Mouse (Mus musculus): ENCODE results near the gene Ap3b2. TPM values are rescaled to one million over a fixed set of nuclear protein-coding genes. Genes with fewer than 3 reads are reported as not detected.
"Not testable (repeated sequence)": the region's sequence is repeated elsewhere in the genome, so short reads cannot be mapped to it uniquely, and the experiment has no call there.

Gene Ap3b2
- polyA plus RNA-seq (2012; rRNA removed): 45.8 and 49.7 TPM in 2 replicates

DNA sequence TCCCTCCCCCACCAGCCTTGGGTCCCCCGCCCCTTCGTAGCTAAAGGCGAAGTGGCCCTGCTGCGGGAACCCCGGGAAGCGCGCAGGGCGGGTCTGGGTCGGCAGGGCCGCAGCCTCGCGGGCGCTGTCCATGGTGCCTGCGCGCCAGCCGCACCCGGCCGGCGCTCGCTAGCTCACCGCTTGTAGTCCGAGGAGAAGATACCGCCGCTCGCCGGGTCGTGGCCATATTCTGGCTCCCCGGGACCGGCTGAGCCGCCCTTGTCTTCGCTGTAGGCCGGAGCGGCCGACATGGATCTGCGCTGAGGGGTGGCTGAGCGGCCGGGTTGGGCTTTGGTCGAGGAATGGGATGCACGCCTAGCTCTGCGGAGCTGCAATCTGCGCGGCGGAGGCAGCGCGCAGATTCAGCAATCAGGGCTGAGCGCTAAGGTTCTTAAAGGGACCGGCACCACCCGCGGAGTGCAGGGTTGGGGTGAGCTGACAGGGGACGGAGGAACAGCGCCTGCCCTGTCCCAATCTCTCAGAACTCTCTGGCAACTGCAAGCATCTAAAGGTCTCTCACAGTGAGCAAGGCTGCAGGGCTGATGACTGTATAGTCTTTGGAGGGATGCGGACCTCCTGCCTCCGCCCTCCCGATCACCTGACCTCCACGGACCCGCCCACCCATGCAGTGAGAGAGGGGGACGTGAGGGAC lies at the start of gene Ap3b2:
Gene Ap3b2, minus strand, starts transcription at position 595 of the 691 bp plus-strand sequence.
- DNase-seq (ENCODE audit: low read depth): no peak

DNA sequence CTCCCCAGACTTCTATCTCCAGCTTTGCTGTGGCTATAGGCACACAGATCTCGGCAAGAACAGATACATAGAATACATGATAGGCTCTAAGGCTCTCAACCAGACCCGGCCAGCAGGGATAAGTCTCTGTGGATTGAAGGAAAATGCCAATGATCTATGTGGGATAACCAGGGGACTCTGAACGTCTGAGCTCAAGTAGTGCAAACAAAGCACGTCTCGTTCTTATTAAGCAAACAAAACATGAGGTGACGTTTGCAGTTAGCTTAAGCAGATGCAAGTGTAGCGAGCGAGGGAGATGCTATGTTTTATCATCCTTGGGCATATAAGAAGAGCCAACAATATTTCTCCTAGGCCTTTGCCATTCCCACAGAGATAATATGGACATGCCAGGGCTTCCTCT lies 49.2 kb upstream of the Ap3b2 start:
- DNase-seq (ENCODE audit: low read depth): no peak

DNA sequence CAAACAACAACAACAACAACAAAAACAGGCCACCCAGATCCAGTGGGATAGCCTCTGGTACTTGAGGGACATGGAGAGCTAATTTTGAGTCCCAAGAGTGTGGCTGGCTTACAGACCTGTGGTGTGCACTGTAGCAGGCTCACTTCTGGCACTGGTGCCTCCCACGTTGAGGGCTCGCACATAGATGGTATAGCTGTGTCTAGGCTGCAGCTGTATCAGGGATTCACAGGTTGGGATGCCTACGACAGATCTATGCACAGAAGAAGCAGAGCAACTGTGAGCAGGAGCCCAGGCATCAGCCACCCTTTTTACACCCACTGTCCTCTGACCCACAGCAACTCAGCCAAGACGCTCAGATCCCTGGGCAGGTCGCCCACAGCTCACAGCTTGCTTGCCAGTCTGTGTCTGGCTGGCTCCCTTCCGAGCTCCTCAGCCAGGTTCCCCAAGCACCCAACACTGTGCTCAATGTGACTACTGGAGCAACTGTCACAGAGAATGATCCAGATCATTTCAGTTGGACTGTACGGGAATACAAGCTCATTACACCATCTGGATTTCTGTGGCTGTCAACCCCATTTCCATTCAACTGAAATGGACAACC lies 48.3 kb upstream of the Ap3b2 start:
- no peak for DNase-seq (ENCODE audit: low read depth)

DNA sequence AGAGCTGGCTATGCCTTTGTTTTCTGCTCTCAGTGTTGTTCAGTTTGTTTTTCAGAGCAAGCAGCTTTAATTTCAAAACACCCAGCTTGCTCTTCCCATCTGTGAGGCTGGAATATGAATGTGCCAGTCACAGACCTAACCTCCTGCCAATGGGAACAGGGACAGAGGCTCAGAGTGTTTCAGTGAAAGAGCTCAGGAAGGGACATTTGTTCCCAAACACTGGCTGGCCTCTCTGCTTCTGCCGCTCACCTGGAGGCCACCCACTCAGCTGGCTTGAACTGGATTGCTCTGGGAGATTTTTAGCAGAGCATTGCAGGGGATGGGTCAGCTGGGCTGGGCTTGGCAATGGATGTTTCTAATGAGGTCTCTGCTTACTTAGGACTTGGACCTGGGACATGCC lies 47.3 kb upstream of the Ap3b2 start:
- no peak for DNase-seq (ENCODE audit: low read depth)

DNA sequence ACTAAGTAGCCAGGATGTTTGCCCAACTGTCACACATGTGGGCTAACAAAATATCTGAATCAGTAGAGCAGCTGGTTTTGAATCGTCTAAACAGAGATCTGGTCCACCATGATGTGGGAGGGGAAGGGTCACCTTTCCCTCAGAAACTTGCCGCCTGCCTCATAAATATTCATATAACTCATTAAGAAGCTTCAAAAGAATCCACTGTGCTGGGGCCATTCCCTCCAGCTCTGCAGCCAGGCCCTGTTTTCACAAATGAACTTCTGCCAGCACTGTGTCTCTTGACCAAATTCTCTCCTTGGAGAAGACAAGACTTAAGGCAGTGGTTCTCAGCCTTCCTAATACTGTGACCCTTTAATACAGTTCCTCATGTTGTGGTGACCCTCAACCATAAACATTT lies 45.8 kb upstream of the Ap3b2 start:
- DNase-seq (ENCODE audit: low read depth): no peak

DNA sequence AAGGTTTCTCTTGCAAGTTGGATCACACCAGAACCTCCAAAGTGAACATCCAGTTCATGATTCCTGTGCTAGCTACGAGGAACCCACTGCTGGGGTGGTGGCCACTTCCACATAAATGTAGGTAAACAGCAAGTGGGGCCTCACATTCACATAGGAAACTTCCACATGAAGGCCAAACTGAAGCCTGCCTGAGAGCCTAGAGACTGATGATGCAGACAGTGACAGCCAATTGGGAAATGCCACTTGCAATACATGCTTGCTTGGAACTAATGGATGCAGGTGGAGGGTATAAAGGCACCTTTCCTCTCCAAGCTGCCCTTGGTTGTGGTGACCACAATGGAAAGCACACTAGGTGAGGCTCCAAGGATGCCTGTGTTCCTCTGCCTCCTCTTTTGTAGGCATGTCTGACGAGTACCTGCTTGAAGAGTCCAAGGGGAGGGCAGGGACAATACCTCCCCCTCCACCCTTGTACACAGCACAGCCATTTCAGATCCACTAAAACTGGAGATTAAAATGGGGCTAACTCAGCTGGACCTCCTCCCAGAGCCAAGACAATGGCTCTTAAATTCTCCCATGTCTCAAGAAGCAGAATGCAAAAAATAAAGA lies 44.4 kb upstream of the Ap3b2 start:
- DNase-seq (ENCODE audit: low read depth): no peak

DNA sequence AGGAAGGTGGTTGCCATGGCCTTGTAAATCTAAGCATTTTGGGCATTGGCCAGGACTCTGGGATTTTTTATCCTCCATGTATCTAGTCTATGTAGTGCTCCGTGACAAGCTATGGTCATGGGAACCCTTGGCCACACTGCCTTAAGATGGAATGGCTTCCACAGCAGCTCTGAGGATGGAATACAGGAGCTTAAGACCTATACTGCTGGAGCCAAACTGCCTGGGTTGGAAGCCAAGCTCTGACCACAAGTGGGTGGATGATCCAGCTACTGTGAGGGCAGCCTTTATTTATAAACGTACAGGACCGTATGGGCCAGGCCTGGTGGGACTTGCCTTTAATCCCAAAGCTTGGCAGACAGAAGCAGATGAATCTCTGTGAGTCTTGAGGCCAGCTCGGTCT lies 42.8 kb upstream of the Ap3b2 start:
- DNase-seq (ENCODE audit: low read depth): peak; percentile 94

DNA sequence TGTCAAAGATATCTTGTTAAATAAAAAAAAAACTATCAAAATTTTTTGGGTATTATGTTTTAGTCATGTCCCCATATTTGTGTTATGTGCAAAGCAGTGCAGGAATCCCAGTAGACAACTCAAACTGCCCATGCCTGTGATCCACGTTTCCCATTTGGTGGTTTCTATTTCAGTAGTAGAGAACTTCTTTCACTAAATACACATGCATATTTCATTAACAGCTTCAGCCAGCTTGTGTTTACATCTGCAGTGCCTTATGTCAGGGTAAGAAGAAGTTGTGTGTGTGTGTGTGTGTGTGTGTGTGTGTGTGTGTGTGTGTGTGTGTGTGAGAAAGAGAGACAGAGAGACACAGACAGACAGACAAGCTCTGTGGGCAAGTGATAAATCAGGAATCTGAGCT lies 37.7 kb upstream of the Ap3b2 start:
- DNase-seq (ENCODE audit: low read depth): no peak

DNA sequence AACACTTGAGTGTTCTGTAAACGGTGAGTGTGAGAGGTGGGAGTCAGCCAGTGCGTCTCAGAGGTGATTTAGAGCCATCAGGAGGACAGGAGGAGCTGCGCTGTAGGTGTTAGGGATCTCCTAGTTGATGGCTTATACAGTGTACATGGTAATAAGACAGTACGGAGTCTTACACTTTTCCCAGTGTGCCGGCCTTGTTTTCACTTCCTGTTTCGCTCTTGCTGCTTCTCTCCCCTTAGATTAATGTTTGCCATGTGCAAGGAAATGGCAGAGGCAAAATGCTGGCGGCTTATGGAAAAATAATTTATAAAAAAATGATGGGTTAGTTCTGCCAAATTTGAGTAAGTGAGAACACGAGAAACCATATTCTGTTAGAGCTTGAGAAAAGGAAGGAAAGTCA lies 35.2 kb upstream of the Ap3b2 start:
- no peak for DNase-seq (ENCODE audit: low read depth)

DNA sequence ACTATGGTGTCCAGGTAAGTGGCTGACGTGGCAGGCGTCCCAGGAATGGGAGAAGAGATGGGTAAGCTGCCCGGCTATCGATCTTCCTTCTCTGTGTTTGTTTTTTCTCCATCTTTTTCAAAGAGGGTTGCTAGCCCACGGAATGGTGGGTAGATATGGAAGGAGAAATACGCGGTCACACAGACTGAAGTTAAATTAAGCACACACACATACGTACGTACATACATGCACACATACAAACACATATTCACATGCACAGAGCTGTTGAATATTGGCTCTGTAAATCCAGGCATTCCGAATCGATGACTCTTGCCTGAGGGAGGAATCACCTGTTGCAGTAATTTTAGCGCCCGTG lies 29.9 kb upstream of the Ap3b2 start:
- DNase-seq (ENCODE audit: low read depth): no peak

DNA sequence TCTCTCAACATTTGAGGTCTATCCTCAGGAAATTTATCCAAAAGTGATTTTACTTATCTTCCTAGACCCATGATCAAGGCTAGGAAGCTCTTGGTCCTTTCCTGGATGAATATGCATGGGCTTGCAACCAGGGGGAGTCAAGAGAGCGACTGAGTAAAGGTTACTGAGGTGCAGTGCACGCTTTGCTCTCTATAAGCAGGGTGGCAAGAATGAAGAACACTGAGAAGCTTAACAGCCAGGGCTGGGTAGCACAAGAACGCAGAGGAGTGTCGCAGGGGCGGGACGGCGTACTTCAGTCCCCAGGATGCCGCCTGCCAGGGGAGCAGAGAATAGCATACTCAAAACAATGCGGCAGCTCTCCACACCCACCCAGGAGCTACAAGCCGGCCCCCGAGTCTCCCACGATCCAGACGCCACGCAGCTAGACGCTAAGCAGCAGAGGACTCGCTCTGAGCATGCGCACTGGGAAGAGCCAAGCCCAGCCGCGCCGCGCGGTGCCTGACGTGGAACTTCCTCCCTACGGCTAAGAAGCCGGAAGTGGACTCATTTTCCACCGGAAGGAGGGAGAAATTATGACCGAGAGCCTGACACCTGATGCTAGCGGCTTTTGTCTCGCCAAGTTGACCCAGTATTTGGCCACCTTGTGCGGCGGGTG lies 29.4 kb upstream of the Ap3b2 start:
- DNase-seq (ENCODE audit: low read depth): no peak

DNA sequence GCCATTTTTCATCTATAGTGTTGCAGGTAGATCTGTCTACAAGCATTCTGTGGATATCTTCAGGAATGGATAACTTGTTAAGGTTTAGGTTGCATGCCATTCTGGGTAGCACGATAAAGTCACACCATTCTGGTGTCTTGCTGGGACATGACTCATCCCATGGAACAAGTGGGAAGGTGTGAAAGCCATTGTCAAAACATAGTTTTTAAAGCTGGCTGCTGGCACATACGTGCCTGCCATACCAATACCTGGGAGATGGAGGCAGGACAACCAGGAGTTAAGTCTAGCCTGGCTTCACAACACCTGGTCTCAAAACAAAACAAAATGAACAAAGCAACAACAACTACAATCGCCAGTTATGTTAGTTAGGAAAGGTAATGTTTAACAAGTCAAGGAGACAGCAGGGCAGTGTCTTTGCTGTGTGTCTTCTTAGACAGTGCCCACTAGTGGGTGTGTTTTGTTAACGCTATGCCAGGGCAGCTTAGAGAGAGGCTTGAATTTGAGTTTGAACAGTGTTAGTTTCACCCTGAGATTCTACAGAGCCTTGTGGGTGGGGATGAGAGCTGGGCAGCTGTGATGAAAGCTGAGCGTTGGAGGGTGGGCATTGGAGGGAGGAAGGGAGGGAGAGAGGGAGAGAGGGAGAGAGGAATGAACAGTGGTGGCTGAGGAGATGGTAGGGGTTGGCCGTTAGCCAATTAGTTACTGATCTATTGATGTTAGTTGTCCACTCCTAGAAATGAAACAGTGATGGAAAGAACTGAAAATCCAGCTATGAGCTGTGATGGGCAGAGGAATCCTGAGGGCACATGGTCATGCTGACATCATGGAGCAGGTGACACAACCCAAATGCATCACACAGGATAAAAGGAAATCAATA lies 22.7 kb upstream of the Ap3b2 start:
- DNase-seq (ENCODE audit: low read depth): no peak

DNA sequence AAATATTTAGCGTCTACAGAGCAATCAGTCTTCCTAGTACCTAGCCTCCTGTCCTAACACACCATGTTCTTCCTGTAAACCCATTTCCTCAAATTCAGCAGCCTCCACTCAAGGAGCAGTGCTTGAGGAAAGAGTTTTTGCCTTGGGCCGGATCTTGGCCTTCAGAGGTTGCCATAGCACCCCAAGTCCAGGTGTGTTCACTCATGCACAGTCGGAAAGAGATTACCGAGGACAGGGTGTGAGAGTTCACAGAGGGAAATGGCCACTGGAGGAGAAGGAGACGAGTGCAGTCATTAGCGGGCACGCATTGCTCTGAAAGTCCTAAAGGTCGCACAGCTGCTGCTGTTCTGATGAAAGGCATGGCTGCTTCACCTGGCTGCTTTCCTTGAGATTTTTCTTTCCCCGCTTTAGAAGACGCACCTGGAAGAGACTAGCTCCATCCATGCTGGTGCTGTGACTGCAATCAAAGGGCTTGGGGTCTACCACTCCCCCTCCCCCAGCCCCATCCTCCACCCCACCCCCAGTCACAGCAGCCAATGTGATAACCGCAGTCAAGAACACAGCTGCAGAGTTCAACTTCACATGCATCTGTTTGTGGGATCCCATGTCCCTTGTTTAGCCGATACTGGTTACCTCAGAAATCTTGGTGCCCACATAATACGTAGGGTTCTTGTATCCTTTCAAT lies 21.3 kb upstream of the Ap3b2 start:
- no peak for DNase-seq (ENCODE audit: low read depth)

DNA sequence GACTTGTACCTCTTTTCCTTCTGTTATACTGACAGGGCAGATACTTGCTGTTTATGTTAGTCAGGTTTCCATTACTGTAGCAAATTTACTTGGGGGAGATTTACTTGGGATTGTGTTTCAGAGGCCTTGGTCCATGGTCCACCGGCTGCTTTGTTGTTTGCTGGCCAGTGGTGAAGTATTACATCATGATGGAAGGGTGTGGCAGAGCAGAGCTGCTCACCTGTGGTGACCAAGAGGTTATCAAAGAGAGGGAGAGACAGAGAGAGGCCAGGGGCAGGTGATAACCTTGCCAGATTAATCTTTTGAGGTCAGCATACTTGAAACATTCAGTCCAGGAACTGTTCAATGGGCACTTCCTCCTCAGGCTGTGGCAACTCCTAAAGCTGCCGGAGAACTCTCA lies 7.3 kb upstream of the Ap3b2 start:
- DNase-seq (ENCODE audit: low read depth): no peak

DNA sequence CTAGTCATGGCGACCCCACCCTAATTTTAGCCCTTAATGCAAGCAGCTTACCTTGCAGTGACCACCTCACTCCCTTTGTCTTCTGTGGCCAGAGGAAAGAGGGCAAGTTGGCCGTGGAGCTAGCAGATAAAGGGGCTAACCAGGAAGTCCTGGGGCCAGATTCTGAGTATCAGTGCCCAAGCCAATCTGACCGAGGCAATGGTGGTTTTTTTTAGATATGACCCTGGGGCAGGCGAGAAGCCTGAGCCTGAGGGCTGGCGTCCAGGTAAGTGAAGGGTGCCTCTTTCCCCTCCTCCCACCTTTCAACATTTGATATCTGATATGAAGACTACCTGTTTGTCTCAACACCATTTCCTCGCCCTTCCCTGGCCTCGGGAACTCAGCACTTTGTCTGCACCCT lies 4.5 kb upstream of the Ap3b2 start, which contains the start of gene BC048679:
Gene BC048679, minus strand, starts transcription at position 101 of the 400 bp plus-strand sequence.
- DNase-seq (ENCODE audit: low read depth): no peak

DNA sequence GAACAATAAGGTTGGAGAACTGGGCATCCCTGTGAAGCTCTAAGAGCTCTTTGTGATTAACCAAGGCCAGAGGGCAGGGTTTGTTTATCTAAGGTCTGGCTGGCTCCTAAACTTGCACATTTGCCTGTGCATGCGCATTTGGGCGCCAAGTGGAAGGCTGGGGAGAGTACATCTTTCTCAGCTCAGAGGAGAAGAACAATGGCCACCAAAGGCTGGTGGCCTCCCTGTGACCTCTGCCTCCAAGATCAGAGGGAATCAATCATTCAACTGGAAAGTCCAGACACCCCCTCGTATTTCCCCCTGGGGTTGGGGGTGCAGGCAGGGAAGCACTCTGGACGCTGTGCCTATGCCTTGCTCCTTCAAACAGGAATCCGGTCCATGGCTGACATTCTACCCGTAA lies 3.4 kb upstream of the Ap3b2 start:
- DNase-seq (ENCODE audit: low read depth): no peak

DNA sequence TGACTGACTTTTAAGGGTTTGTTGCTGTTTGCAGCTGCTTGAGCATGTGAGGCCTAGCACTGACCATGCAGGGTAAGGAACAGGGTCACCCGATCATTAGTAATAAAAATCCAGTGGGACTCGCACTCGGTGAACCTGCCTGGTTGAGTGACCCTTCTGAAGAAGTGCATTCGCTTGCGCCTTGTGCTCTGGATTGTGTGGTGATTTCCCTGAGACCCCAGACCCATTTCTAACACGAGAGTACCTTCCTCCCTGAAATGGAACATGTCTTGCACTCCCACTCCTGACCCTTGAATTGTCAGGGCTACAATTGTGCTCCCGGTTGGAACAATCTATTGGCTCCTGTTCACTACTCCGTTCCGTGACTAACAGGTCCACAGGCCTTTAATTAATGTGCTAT lies 1.1 kb downstream of the Ap3b2 start:
- DNase-seq (ENCODE audit: low read depth): no peak

DNA sequence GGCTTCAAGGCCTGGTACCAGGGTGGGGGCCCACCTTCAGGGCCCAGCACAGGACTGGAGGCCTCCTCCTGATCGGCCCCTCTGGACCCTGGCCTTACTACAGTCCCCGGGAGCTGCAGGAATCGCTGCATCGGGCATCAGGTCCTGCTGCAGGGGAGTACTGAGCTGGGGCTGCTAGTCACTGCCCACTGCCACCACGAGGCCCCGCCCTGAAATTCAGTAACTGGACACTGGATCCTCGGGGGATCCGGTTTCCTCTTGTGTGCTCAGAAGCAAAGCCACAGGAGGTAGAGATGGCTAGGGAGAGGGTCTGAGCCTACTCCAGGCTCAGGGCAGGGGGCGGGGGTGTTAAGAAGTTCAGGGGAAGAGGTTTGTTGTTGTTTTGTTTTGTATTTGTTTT lies 4.1 kb downstream of the Ap3b2 start:
- DNase-seq (ENCODE audit: low read depth): no peak

DNA sequence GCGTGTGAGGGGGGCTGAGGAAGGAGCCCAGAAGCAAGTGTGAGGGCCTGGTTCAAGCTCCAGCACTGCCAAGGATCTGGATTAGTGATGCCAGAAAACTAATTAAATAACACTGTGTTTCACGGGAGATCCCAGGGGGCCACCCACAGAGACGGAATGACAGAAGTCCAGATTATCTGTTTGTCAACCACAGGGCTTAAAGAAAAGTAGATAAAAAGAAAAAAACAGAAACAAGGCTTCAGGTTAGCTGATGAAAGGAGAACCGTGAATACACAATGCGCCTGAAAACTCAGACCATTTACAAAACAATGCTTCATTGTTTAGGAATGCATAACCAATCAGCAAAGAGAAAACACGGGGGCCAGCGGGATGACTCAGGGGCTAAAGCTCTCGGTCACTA lies 12.9 kb downstream of the Ap3b2 start:
- DNase-seq (ENCODE audit: low read depth): no peak

DNA sequence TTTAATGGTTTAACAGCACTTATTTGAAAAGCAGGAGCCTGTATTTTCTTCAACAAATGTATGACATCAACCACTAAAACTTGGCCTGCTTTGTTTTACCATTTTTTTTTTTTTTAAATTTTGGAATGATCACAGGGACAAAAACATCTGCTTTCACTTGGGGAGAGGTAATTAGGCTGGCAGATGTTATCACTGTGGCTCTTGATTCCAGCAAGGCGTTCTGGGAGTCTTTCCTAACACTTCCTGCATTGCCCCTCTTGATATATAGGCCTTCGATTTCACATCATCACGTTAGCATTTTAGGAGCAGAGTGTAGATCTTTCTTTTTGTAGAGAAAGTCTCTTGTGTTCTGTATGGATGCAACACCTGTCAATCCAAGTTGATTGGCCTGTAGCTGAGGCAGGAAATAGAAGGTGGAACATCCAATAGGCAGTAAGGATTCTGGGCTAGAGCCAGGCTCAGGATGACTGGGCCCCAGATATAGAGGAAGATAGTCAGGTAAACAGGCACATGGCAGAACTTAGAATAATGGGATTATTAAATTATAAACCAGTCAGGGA lies 14.1 kb downstream of the Ap3b2 start:
- no peak for DNase-seq (ENCODE audit: low read depth)

DNA sequence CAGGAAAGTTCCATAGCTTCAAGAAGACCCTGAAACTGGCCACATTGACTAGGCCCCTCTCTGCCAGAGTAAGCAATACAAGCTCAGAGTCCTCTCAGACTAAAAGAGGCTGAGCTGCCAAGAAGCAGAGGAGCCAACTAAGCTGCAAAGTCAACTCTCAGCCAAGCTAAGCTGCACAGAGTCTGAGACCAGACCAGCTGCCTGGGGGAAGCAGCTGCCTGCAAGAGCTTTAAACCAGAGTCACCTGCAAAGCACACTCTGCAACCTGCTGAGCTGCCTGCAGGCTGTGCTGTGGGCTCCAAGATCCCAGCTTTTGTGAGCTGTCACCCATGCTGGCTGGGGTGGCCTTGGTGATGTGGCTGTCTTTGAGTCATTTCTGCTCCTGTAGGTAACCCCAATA lies 15.5 kb downstream of the Ap3b2 start:
- not testable (repeated sequence) for DNase-seq (ENCODE audit: low read depth)

All from gonadal fat pad, adult 2 months (tissue).